ENCODE assay signal across 18 mouse cellular contexts in genomic region chr3:115644307-115644706, GRCm38 (mm10).
DNase-seq lines count a peak whose midpoint lies in the region; ATAC-seq lines count a peak whose summit lies in the region.
"Had no signal": no experiment of that assay in that cellular context is flagged by ENCODE, and none has a peak within 500 bp of the region (broad histone marks: within the 10 kb centered on the region; RNA-seq: fewer than 3 reads in every experiment).

No protein-coding gene starts in this region.

- WGBS in heart, embryonic 10.5 days, result 82% methylated on average over 5 of the region's 5 CpGs
- 66% methylated on average over 5 of the region's 5 CpGs for WGBS in kidney, embryonic 15.5 days

- H3K9ac ChIP-seq in kidney, embryonic 15.5 days, result no peak overlapping the region
- H3K9ac ChIP-seq: forebrain, postnatal 0 days had no signal

- no peaks in the 10 kb centered on the region for H3K27me3 ChIP-seq in heart, embryonic 10.5 days (ENCODE audit: insufficient read depth, poor library complexity, severe bottlenecking)
- H3K27me3 ChIP-seq in kidney, embryonic 15.5 days, result no peaks in the 10 kb centered on the region

- peak; percentile 37 for ATAC-seq in common myeloid progenitor, adult 5-6 weeks (replicated peaks; ENCODE audit: low read depth, poor library complexity, severe bottlenecking)
- no peak for ATAC-seq in kidney, embryonic 15.5 days (replicated peaks; ENCODE audit: low FRiP score)
- ATAC-seq: forebrain, postnatal 0 days had no signal

- no peak overlapping the region for H3K4me2 ChIP-seq in kidney, embryonic 15.5 days

- no peak overlapping the region for H3K4me3 ChIP-seq in heart, embryonic 10.5 days
- no peak overlapping the region for H3K4me3 ChIP-seq in kidney, embryonic 15.5 days (replicated peaks)
- H3K4me3 ChIP-seq: erythroblast, embryonic 14.5 days; gastrocnemius, adult 2 months; hindbrain, embryonic 10.5 days had no signal

- peaks cover 15% of the 10 kb centered on the region for H3K4me1 ChIP-seq in heart, embryonic 10.5 days
- H3K4me1 ChIP-seq in kidney, embryonic 15.5 days, result peaks cover 15% of the 10 kb centered on the region

- H3K27ac ChIP-seq in heart, embryonic 10.5 days, result 0 out of 2 replicates have a peak overlapping the region, but pooled peaks have one; percentile 7
- H3K27ac ChIP-seq in kidney, embryonic 15.5 days, result no peak overlapping the region
- H3K27ac ChIP-seq: gastrocnemius, adult 2 months; hindbrain, embryonic 10.5 days had no signal

- no peaks in the 10 kb centered on the region for H3K36me3 ChIP-seq in heart, embryonic 10.5 days
- no peaks in the 10 kb centered on the region for H3K36me3 ChIP-seq in kidney, embryonic 15.5 days
- H3K36me3 ChIP-seq: hindbrain, embryonic 10.5 days had no signal

- H3K9me3 ChIP-seq in heart, embryonic 10.5 days, result no peaks in the 10 kb centered on the region
- no peaks in the 10 kb centered on the region for H3K9me3 ChIP-seq in kidney, embryonic 15.5 days (replicated peaks)
- H3K9me3 ChIP-seq: hindbrain, embryonic 10.5 days had no signal

- no peak for DNase-seq in heart, embryonic 10.5 days (ENCODE audit: low spot score)
- DNase-seq in heart, postnatal 14 days, result no peak
- DNase-seq in A20 (ENCODE audit: low read depth, low spot score), result peak; percentile 93
- peak; percentile 12 for DNase-seq in spleen, adult 12 weeks (ENCODE audit: low spot score)
- DNase-seq in left cerebral cortex, adult 8-10 months (ENCODE audit: low spot score in 2 of 2), result no peak
- DNase-seq in thymus, adult 18-20 months, result no peak
- DNase-seq: cerebellum, adult 11 months; cerebellum, postnatal 36 days; forebrain, postnatal 0 days; gastrocnemius, adult 2 months; kidney, adult 2 months; liver; lung, adult 2 months; thymus, postnatal 36 days had no signal

- intact Hi-C loops in heart, postnatal 14 days (cut with DNase I), result no loop called here

Comparison
In these comparisons a context has a peak if more than half of its experiments do, and no peak if none do; other contexts are left out.
1. DNase-seq: peak in A20 (single experiment) and spleen, adult 12 weeks (single experiment); none in heart, embryonic 10.5 days (single experiment), heart, postnatal 14 days (0 of 2), left cerebral cortex, adult 8-10 months (0 of 2) and thymus, adult 18-20 months (0 of 2).